Mouse (Mus musculus): ENCODE data around the gene Krtap15.

Krtap15 gene

GRCm38 (mm10) chr16:88820066-88820465, at the start of gene Krtap15:
Krtap15 (plus strand) TSS chr16:88820215.
- in situ Hi-C loops (cut with MboI, MseI), result no loop called here

- in situ Hi-C loops (cut with MboI, MseI), result no loop called here
Measured at GRCm38 (mm10) chr16:88774106-88774505, 45.9 kb upstream of the Krtap15 start, which contains the start of gene 2310057N15Rik. 2310057N15Rik (minus strand) TSS chr16:88774206.

- in situ Hi-C loops (cut with MboI, MseI), result no loop called here
Measured at GRCm38 (mm10) chr16:88777596-88777995, 42.4 kb upstream of the Krtap15 start, which contains the start of gene Gm5965. Gm5965 (plus strand) TSS chr16:88777896.

DNA sequence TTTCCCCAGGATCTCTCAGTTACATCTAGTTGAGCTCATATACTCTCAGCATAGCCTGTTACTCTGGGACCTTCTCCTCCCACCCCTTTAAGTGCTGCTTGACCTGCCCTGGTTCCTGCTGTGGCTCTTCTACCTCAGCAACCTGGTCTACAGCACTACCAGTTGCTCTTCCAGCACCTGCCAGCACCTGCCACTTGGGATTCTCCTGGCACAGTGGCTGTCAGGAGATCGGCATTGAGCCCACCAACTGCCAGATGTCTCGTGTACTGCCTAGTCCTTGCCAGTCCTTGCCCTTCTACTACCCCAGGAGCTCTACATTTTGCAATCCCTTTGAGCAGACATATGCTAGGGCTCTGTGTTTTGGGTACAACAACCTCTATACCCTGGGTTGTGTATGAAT, 33.2 kb upstream of the Krtap15 start:
- in situ Hi-C loops (cut with MboI, MseI), result loop anchor here (10.0 kb wide), 1 partner anchor 1628 kb away; no protein-coding TSS in a partner anchor

- in situ Hi-C loops (cut with MboI, MseI), result no loop called here
Measured at GRCm38 (mm10) chr16:88811827-88812226, 8.2 kb upstream of the Krtap15 start, which contains the start of gene Gm20741. Gm20741 (minus strand) TSS chr16:88812220.

DNA sequence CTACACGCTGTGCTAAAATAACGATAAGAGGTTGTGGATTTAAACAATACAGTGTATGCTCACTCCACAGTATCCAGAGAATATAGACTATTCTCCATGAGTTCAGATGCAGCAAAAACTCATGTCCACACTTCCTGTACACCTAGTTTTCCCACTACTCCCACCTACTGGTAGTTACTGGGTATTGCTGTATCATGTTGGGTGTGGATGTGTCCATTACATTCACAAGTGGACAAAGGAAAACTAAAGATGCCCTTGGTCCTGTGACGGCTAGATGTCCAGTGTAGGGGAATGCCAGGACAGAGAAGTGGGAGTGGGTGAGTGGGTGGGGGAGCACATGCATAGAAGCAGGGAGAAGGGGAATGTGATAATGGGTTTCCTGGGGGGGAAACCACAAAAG, 3.7 kb downstream of the Krtap15 start:
- in situ Hi-C loops (cut with MboI, MseI), result no loop called here

GRCm38 (mm10) chr16:88826095-88826652, 6.2 kb downstream of the Krtap15 start, which contains the start of gene Krtap14:
Krtap14 (minus strand) TSS chr16:88826145.
- in situ Hi-C loops (cut with MboI, MseI), result no loop called here

- in situ Hi-C loops (cut with MboI, MseI), result no loop called here
Measured at GRCm38 (mm10) chr16:88826978-88827377, 7.0 kb downstream of the Krtap15 start.

DNA sequence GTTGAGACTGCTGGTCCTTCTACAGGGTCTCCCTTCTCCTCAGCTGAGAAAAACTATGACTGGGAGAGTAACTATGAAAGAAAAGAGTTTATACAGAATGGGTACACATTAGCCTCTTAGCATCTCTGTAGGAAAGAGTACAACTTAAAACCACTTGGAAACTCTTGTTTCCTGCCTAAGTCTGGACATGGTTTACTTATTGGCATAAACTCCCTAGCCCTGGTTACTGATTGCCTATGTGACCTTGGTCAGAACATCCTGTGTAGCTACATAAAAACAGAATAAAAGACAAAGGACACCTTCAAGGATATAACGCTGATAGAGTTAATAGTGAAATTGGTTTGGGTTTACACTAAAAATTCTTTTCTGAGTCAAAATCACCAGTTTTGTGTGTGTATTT, 27.3 kb downstream of the Krtap15 start:
- in situ Hi-C loops (cut with MboI, MseI), result no loop called here

DNA sequence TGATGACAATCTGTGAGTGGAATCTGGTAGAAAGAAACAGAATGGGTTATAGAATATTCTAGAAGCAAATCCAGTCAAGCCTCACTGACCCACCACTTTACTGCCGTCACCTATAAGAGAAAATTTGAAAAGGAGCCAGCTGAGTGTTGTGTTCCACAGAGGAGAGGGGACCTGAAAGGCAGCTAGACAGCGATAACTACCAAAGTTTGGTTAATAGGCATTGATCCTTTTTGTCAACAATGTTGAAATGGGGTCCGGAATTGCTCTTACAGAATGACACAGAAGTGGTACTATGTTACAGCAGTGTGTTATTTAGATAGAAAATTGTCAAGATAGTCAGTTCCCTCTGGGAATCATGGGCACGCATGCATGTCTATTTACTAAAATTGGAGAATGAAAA, 28.5 kb downstream of the Krtap15 start:
- in situ Hi-C loops (cut with MboI, MseI), result no loop called here

DNA sequence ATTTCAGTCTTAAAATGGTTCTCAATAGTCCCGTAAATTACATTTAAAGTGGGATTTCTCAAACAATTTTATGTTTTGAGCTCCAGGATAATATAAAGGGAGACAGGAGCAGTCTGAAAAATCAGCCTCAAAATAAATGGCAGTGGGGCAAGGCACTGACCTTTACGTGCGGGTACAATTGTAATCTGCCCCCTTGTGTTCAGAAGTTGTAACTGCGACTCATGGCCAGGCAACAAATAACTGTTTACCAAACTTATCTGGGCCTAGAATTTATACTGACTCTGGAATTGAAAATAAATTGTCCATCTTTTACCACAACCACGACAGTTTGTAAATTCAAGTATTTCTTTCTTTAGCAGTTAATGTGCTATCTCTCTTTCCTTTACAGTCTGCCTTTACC, 31.4 kb downstream of the Krtap15 start:
- in situ Hi-C loops (cut with MboI, MseI), result no loop called here

DNA sequence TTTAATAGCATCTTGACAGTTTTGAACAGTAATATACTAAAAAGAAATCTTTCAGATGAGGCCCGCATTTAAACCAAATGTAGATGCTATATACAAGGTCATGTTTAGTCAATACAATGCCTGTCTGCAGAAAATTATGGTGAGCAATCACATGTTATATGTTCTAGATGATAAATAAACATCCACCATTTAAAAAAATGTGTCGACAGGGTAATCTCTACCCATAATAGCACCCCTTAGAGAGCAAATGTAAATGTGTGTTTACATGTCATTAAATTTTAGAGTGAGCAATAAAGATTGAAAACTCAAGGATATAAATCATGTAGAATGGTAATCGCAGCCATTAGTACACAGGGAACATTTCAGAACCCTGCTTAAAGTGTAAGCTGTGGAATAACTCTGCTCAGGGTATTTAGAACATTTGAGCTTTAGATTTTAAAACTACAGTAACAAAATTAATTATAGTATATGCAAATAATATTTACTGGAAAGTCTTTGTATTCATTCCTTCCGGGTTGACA, 44.9 kb downstream of the Krtap15 start:
- in situ Hi-C loops (cut with MboI, MseI), result no loop called here

GRCm38 (mm10) chr16:88869311-88869710, 49.3 kb downstream of the Krtap15 start, which contains the start of gene Krtap19-1:
Krtap19-1 (minus strand) TSS chr16:88869411.
- in situ Hi-C loops (cut with MboI, MseI), result no loop called here

DNA sequence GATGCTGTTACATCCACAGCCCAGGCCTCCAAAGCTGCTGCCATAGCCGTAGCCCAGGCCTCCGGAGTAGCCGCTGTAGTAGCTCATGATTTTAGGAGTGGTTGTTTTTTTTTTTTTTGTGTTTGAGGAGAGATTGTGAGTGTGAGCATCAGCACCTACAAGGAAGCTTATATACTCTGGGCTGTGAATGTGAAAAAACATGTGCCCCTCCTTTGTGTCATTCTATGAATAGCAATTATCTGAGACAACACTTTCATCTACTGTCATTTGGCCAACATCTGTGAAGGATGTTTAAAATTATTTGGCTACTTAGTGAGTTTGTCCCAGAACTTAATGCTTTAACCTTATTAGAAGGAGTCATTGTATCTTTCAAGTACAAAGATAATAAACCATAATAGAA, 54.2 kb downstream of the Krtap15 start, which contains the start of gene Krtap19-2:
Krtap19-2 (minus strand) TSS at position 101 of the 400 bp plus-strand sequence.
- in situ Hi-C loops (cut with MboI, MseI), result no loop called here

GRCm38 (mm10) chr16:88877938-88878337, 57.9 kb downstream of the Krtap15 start, which contains the start of gene Krtap19-3:
Krtap19-3 (minus strand) TSS chr16:88878038.
- in situ Hi-C loops (cut with MboI, MseI), result no loop called here

All from regulatory T cell (primary cell).